Mouse (Mus musculus) T-cell, adult 2 months (primary cell): ENCODE results near the gene Noto.
"Not testable (repeated sequence)": the region's sequence is repeated elsewhere in the genome, so short reads cannot be mapped to it uniquely, and the experiment has no call there.

Source experiments
- DNase-seq: peaks from one replicate; pipeline ENCODE4 v3.0.0; 2022; ENCODE audit warnings: low spot score

Noto gene

GRCm38 (mm10) chr6:85431842-85432431 lies 8.3 kb downstream of the Noto start, which contains the start of gene Smyd5:
TSS of gene Smyd5 (plus strand) at chr6:85431989.
- DNase-seq, result peak; percentile 86

- DNase-seq, result no peak
These were observed 10.2 kb downstream of the Noto start for GRCm38 (mm10) chr6:85433865-85434264.

GRCm38 (mm10) chr6:85436204-85436603 lies 12.5 kb downstream of the Noto start:
- no peak for DNase-seq

- DNase-seq, result no peak
These were observed 12.9 kb downstream of the Noto start for GRCm38 (mm10) chr6:85436631-85437030.

GRCm38 (mm10) chr6:85441142-85441541 lies 17.5 kb downstream of the Noto start:
- DNase-seq, result no peak

GRCm38 (mm10) chr6:85443488-85444233 lies 20.0 kb downstream of the Noto start:
- DNase-seq, result no peak

GRCm38 (mm10) chr6:85444266-85444965 lies 20.7 kb downstream of the Noto start:
- no peak for DNase-seq

- no peak for DNase-seq
These were observed 21.6 kb downstream of the Noto start for GRCm38 (mm10) chr6:85445286-85445685.

GRCm38 (mm10) chr6:85447351-85447750 lies 23.7 kb downstream of the Noto start:
- no peak for DNase-seq

- DNase-seq, result not testable (repeated sequence)
These were observed 26.5 kb downstream of the Noto start for GRCm38 (mm10) chr6:85450140-85450539.

GRCm38 (mm10) chr6:85450697-85451663 lies 27.3 kb downstream of the Noto start, which contains the start of gene Cct7:
TSS of gene Cct7 (plus strand) at chr6:85451514.
- peak; percentile 98 for DNase-seq

GRCm38 (mm10) chr6:85451664-85452410 lies 28.2 kb downstream of the Noto start, which contains the start of gene Pradc1:
TSS of gene Pradc1 (minus strand) at chr6:85451970.
- peak; percentile 95 for DNase-seq

GRCm38 (mm10) chr6:85452411-85452665 lies 28.7 kb downstream of the Noto start:
- DNase-seq, result no peak

- no peak for DNase-seq
These were observed 29.1 kb downstream of the Noto start for GRCm38 (mm10) chr6:85452816-85453215.

- DNase-seq, result no peak
These were observed 35.9 kb downstream of the Noto start for GRCm38 (mm10) chr6:85459621-85460020.

GRCm38 (mm10) chr6:85465381-85465780 lies 41.7 kb downstream of the Noto start:
- DNase-seq, result no peak

- no peak for DNase-seq
These were observed 46.2 kb downstream of the Noto start for GRCm38 (mm10) chr6:85469660-85470430.

- no peak for DNase-seq
These were observed 48.3 kb downstream of the Noto start for GRCm38 (mm10) chr6:85471962-85472361.

GRCm38 (mm10) chr6:85472542-85472941 lies 48.9 kb downstream of the Noto start:
- DNase-seq, result no peak

- DNase-seq, result no peak
These were observed 51.9 kb downstream of the Noto start for GRCm38 (mm10) chr6:85475581-85475980.
